Comparison of ENCODE assay signal across 20 mouse cellular contexts in genomic region chr6:54163702-54164101, GRCm38 (mm10).
"Had no signal": no experiment of that assay in that cellular context is flagged by ENCODE, and none has a peak within 500 bp of the region (broad histone marks: within the 10 kb centered on the region; RNA-seq: fewer than 3 reads in every experiment).

No protein-coding gene starts in this region.

- ATAC-seq: intestine, postnatal 0 days had no signal

- H3K4me2 ChIP-seq: limb, embryonic 13.5 days; lung, embryonic 15.5 days; neural tube, embryonic 13.5 days had no signal

- H3K9me3 ChIP-seq: limb, embryonic 10.5 days; limb, embryonic 13.5 days; lung, embryonic 15.5 days; midbrain, embryonic 10.5 days; neural tube, embryonic 13.5 days had no signal

- H3K36me3 ChIP-seq: limb, embryonic 10.5 days; limb, embryonic 13.5 days; lung, embryonic 15.5 days; midbrain, embryonic 10.5 days; neural tube, embryonic 13.5 days had no signal

- DNase-seq: kidney, adult 2 months; kidney, postnatal 25 days; layer of hippocampus, adult 9-11 months; lung, adult 18-20 months; lung, postnatal 10 days; lung, postnatal 36 days; midbrain, embryonic 14.5 days; retina, postnatal 1 day; right cerebral cortex, postnatal 25 days; spleen, adult 18-20 months; thymus, adult 18-20 months; thymus, postnatal 36 days had no signal

- H3K27ac ChIP-seq: kidney, postnatal 0 days; layer of hippocampus, adult 2 months; limb, embryonic 10.5 days; limb, embryonic 13.5 days; lung, embryonic 15.5 days; midbrain, embryonic 10.5 days; neural tube, embryonic 13.5 days had no signal

- H3K4me3 ChIP-seq: layer of hippocampus, adult 2 months; limb, embryonic 10.5 days; limb, embryonic 13.5 days; lung, embryonic 15.5 days; midbrain, embryonic 10.5 days; neural tube, embryonic 13.5 days had no signal

- H3K9ac ChIP-seq: limb, embryonic 13.5 days; lung, embryonic 15.5 days; neural tube, embryonic 13.5 days had no signal

- H3K27me3 ChIP-seq: limb, embryonic 13.5 days; lung, embryonic 15.5 days; neural tube, embryonic 13.5 days had no signal
